Mouse (Mus musculus) neural tube, embryonic 11.5 days (tissue): ENCODE results near the gene Mmp9. TPM values are rescaled to one million over a fixed set of nuclear protein-coding genes. Genes with fewer than 3 reads are reported as not detected.

ENCODE experiments used
- ATAC-seq: fragments of 200-750 bp; cut with Nextera tagmentation; 2 replicates; pipeline ENCODE4 v1.8.0; 2017; ENCODE audit warnings: moderate number of reproducible peaks, mild to moderate bottlenecking, moderate TSS enrichment, moderate library complexity; ENCODE audit not compliant: insufficient read depth, low FRiP score, low TSS enrichment
- DNase-seq: peaks from one replicate; pipeline ENCODE4 v3.0.0-alpha.2; 2015; ENCODE audit warnings: low spot score
- H3K27ac ChIP-seq: fragments of 300-500 bp; sonication (generic); 2 replicates; pipeline ENCODE4 v1.5.1; 2014; ENCODE audit warnings: low read depth, mild to moderate bottlenecking, low read length
- H3K27me3 ChIP-seq: fragments of 300-500 bp; sonication (generic); 2 replicates; pipeline ENCODE4 v1.6.1; 2014; ENCODE audit warnings: mild to moderate bottlenecking, low read length, mixed read lengths; ENCODE audit not compliant: control insufficient read depth, insufficient read depth
- H3K36me3 ChIP-seq: fragments of 300-500 bp; sonication (generic); 2 replicates; pipeline ENCODE4 v1.6.1; 2014; ENCODE audit warnings: mild to moderate bottlenecking, low read length, moderate library complexity, mixed read lengths; ENCODE audit not compliant: control insufficient read depth, insufficient read depth
- H3K4me1 ChIP-seq: fragments of 300-500 bp; sonication (generic); 2 replicates; pipeline ENCODE4 v1.6.1; 2014; ENCODE audit warnings: low read length, mixed read lengths; ENCODE audit not compliant: control insufficient read depth, insufficient read depth
- H3K4me2 ChIP-seq: fragments of 300-500 bp; sonication (generic); 2 replicates; pipeline ENCODE4 v1.6.1; 2014; ENCODE audit warnings: low read depth, mild to moderate bottlenecking, moderate library complexity
- H3K4me3 ChIP-seq: fragments of 300-500 bp; sonication (generic); 2 replicates; pipeline ENCODE4 v1.5.1; 2014; ENCODE audit warnings: low read depth, low read length
- H3K9ac ChIP-seq: fragments of 300-500 bp; sonication (generic); 2 replicates; pipeline ENCODE4 v1.6.1; 2014; ENCODE audit warnings: mild to moderate bottlenecking, low read length
- H3K9me3 ChIP-seq: fragments of 300-500 bp; sonication (generic); 2 replicates; pipeline ENCODE4 v1.6.1; 2016; ENCODE audit warnings: low read length; ENCODE audit not compliant: control insufficient read depth
- WGBS: fragments of 180-500 bp; shearing (Covaris S2); extraction: QIAGEN DNeasy Blood & Tissue Kit; methylation state at CpG from one replicate; pipeline ENCODE4 v1.1.7; 2014; 5-methylcytosine and 5-hydroxymethylcytosine counted together
- polyA plus RNA-seq: library from polyadenylated mRNA; unstranded; fragments of >200 nt; fragmentation: Nextera tagmentation; extraction: Ambion mirVana; gene quantifications from 2 replicates; pipeline ENCODE4 v1.2.1, GENCODE M21; 2014

Mmp9 gene
- polyA plus RNA-seq, 1 experiment from 2014 or later, result 2.1 TPM

DNA sequence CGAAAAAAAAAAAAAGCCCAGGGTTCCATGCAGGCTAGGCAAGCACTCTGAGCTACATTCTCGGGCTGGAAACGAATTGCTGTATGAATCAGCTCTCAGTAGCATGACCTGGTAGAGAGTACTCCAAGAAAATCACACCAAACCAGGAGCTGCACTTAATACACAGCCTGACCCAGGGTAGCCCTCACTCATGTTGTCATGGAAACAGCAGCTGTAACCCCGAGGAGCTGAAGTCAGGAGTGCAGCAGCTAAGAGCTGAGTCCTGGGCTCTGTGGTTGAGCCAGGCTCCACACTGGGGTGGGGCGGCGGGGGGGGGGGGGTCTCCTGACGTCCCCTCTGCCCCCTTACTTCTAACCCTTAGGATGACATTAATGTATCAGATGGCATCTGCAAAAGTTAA, 18.6 kb upstream of the Mmp9 start:
- H3K27me3 ChIP-seq, result no peaks in the 10 kb centered on the region
- H3K9me3 ChIP-seq, result no peaks in the 10 kb centered on the region
- no peak overlapping the region for H3K4me3 ChIP-seq
- WGBS, result 61% methylated on average over 7 of the region's 7 CpGs
- ATAC-seq (no peak), DNase-seq (no peak)
- H3K27ac ChIP-seq, result no peak overlapping the region
- peaks cover 14% of the 10 kb centered on the region for H3K4me1 ChIP-seq
- no peak overlapping the region for H3K4me2 ChIP-seq
- no peak overlapping the region for H3K9ac ChIP-seq
- H3K36me3 ChIP-seq, result no peaks in the 10 kb centered on the region

GRCm38 (mm10) chr2:164923291-164923690, 17.3 kb upstream of the Mmp9 start:
- H3K27me3 ChIP-seq, result no peaks in the 10 kb centered on the region
- ATAC-seq, result no peak

GRCm38 (mm10) chr2:164924100-164924857, 16.3 kb upstream of the Mmp9 start:
- no peak overlapping the region for H3K27ac ChIP-seq
- peaks cover 14% of the 10 kb centered on the region for H3K4me1 ChIP-seq
- peak; percentile 80 for DNase-seq
- no peaks in the 10 kb centered on the region for H3K36me3 ChIP-seq
- 0 out of 2 replicates have a peak, but pooled peaks have one; percentile 61 for ATAC-seq
- no peak overlapping the region for H3K9ac ChIP-seq
- WGBS, result 40% methylated on average over 11 of the region's 11 CpGs
- H3K27me3 ChIP-seq, result no peaks in the 10 kb centered on the region
- no peak overlapping the region for H3K4me3 ChIP-seq
- H3K4me2 ChIP-seq, result no peak overlapping the region
- H3K9me3 ChIP-seq, result no peaks in the 10 kb centered on the region

More at GRCm38 (mm10) chr2:164923291-164923690, 17.3 kb upstream of the Mmp9 start:
- 41% methylated on average over 4 of the region's 4 CpGs for WGBS
- no peak overlapping the region; the same call in 1 of the 2 replicates for H3K9ac ChIP-seq
- no peaks in the 10 kb centered on the region for H3K36me3 ChIP-seq
- H3K27ac ChIP-seq, result no peak overlapping the region
- H3K4me3 ChIP-seq, result no peak overlapping the region
- no peaks in the 10 kb centered on the region for H3K9me3 ChIP-seq
- H3K4me1 ChIP-seq, result peaks cover 14% of the 10 kb centered on the region
- no peak overlapping the region for H3K4me2 ChIP-seq
- DNase-seq, result no peak

GRCm38 (mm10) chr2:164930706-164931581, 9.6 kb upstream of the Mmp9 start:
- Histone ChIP-seq H3K27me3 (no peaks in the 10 kb centered on the region), H3K9ac (no peak overlapping the region), H3K4me3 (no peak overlapping the region), H3K27ac (no peak overlapping the region), H3K4me2 (no peak overlapping the region), H3K4me1 (no peaks in the 10 kb centered on the region), H3K9me3 (no peaks in the 10 kb centered on the region), H3K36me3 (no peaks in the 10 kb centered on the region)
- DNase-seq (no peak), ATAC-seq (no peak)
- 66% methylated on average over 11 of the region's 11 CpGs for WGBS

DNA sequence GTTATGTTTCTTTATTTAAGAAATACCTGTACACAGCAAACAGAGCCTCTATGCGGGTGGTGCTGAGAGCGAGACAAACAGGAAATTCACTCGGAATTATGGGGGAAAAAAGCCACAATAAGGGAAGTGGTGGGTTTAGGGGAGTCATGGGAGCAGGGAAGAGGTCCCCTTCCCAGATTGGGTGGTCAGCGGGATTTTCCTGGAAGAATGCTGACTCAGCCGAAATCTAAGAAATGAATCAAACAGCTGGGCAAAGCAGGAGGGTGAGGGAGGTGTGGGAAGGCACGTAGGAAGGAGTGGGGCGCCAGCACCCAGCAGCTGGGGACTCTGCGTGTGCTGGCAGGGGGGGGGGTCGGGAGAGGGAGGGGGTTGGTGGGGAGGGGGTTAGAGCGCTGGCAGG, 7.0 kb upstream of the Mmp9 start:
- DNase-seq, result no peak
- no peak overlapping the region for H3K4me2 ChIP-seq
- H3K27me3 ChIP-seq, result peaks cover 11% of the 10 kb centered on the region
- H3K9ac ChIP-seq, result no peak overlapping the region
- 0 out of 2 replicates have a peak, but pooled peaks cover 2% of the 10 kb centered on the region for H3K4me1 ChIP-seq
- H3K27ac ChIP-seq, result no peak overlapping the region
- no peak for ATAC-seq
- no peaks in the 10 kb centered on the region for H3K9me3 ChIP-seq
- no peaks in the 10 kb centered on the region for H3K36me3 ChIP-seq
- H3K4me3 ChIP-seq, result no peak overlapping the region
- 53% methylated on average over 10 of the region's 10 CpGs for WGBS

DNA sequence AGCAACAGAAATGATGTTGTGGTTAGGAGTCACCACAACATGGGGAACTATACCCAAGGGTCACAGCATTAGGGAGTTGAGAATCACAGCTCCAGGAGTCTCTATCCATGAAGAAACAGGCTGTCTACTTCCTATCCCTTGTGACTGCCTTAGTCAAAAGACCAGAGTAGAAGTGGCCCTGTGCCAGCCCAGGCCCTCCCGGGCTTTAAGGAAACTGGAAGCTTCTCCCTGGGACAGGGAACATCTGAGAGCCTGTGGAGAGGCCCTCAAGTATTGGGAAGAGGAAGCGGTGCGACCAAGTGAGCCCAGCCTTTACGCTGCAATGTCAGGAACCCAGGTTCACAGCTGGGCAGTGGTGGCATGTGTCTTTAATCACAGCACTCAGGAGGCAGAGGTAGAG, 4.6 kb upstream of the Mmp9 start:
- no peak overlapping the region for H3K9ac ChIP-seq
- ATAC-seq (no peak), DNase-seq (no peak)
- H3K27ac ChIP-seq, result no peak overlapping the region
- no peaks in the 10 kb centered on the region for H3K9me3 ChIP-seq
- peaks cover 19% of the 10 kb centered on the region for H3K4me1 ChIP-seq
- H3K27me3 ChIP-seq, result peaks cover 19% of the 10 kb centered on the region
- H3K4me2 ChIP-seq, result no peak overlapping the region
- WGBS, result 79% methylated on average over 4 of the region's 4 CpGs
- no peak overlapping the region for H3K4me3 ChIP-seq
- H3K36me3 ChIP-seq, result no peaks in the 10 kb centered on the region

DNA sequence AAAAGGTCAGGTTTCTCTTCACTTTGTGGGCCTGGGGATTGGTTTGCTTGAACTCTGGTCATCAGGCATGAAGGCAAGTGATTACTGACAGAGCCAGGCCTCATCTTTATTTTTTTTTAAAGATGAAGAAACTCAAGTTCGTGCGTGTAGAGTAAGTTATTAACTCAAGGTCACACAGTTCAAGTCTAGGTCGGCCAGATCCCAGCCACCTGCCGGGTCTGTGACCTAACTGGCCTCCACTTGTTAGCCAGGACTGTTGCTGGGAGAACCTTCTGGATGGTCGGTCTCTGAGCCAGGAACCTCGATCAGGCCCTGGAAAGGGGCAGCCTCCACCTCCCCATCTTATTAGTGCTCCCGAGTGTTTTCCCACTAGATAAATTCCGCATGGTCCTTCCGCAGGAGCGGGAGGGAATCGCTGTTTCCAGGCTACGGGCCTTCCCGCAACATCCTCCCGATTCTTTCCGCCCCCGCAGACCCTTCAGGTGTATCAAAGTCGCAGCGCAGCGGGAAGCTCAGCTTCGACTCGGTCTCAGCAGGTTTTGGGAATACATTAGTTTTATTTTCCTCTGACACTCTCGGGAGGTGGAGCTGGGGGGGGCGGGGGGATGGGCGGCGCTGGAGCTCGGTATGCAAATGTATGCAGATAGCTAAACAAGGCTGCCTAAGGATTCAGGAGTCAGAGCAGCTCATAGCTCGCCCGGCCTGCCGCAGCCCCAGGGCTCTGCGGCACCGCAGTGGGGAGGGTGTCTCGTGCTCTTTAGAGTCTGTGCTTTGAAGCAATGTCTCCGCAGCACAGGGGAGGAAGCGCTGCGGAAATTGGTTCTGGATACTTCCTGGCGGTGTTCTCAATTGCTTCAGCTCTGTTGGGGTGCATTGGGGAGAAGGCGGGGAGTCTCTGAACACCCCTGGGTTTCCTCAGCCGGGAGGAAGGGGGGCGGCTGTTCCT, 2.2 kb upstream of the Mmp9 start:
- peaks cover 19% of the 10 kb centered on the region for H3K4me1 ChIP-seq
- H3K27me3 ChIP-seq, result peaks cover 19% of the 10 kb centered on the region
- no peaks in the 10 kb centered on the region for H3K36me3 ChIP-seq
- DNase-seq, result peak; percentile 65
- H3K27ac ChIP-seq, result no peak overlapping the region
- H3K4me3 ChIP-seq, result peak overlapping the region; percentile 20
- H3K9ac ChIP-seq, result no peak overlapping the region
- ATAC-seq, result peak; percentile 86
- peak overlapping the region; percentile 49 for H3K4me2 ChIP-seq
- WGBS, result 3% methylated on average over 39 of the region's 39 CpGs
- H3K9me3 ChIP-seq, result no peaks in the 10 kb centered on the region

GRCm38 (mm10) chr2:164939106-164939505, 1.5 kb upstream of the Mmp9 start:
- peaks cover 19% of the 10 kb centered on the region for H3K4me1 ChIP-seq
- no peak overlapping the region for H3K9ac ChIP-seq
- no peak overlapping the region for H3K27ac ChIP-seq
- peak overlapping the region; percentile 20; the same call in 1 of the 2 replicates for H3K4me3 ChIP-seq
- WGBS, result under 1% methylated on average over 11 of the region's 11 CpGs
- DNase-seq (no peak), ATAC-seq (0 out of 2 replicates have a peak, but pooled peaks have one; percentile 31)
- peaks cover 19% of the 10 kb centered on the region for H3K27me3 ChIP-seq
- peak overlapping the region; percentile 49 for H3K4me2 ChIP-seq
- H3K9me3 ChIP-seq, result no peaks in the 10 kb centered on the region
- H3K36me3 ChIP-seq, result no peaks in the 10 kb centered on the region
